Mouse (Mus musculus) cortical plate, adult 2 months (tissue): Measurements from ENCODE around the gene Igfbp6. TPM values are rescaled to one million over a fixed set of nuclear protein-coding genes. Genes with fewer than 3 reads are reported as not detected.

Experiments used
- H3K27ac ChIP-seq: fragments of 200-500 bp; 2 replicates; pipeline ENCODE4 v1.5.1; 2012; ENCODE audit warnings: low read length, control low read depth, inconsistent platforms; ENCODE audit not compliant: insufficient read depth
- H3K4me1 ChIP-seq: fragments of 200-500 bp; 2 replicates; pipeline ENCODE4 v1.6.1; 2011; ENCODE audit warnings: low read length; ENCODE audit not compliant: control insufficient read depth, insufficient read depth
- H3K4me3 ChIP-seq: fragments of 200-500 bp; 2 replicates; pipeline ENCODE4 v1.5.1; 2011; ENCODE audit warnings: mild to moderate bottlenecking, low read length, control low read depth; ENCODE audit not compliant: insufficient read depth
- CTCF ChIP-seq: fragments of 200-500 bp; IDR thresholded peaks from 2 replicates; pipeline ENCODE4 v1.5.1; 2011; ENCODE audit warnings: mild to moderate bottlenecking, control low read depth, low read length; ENCODE audit not compliant: insufficient read depth; ENCODE audit errors: extremely low read depth
- POLR2A ChIP-seq: fragments of 200-500 bp; IDR thresholded peaks from 2 replicates; pipeline ENCODE4 v1.6.1; 2011; ENCODE audit warnings: mild to moderate bottlenecking, low read length, control low read depth; ENCODE audit not compliant: insufficient read depth; ENCODE audit errors: extremely low read depth
- polyA plus RNA-seq: library from polyadenylated mRNA; depleted of rRNA; stranded (reverse); fragments of >200 nt; gene quantifications from 2 replicates; pipeline ENCODE4 v1.2.3, GENCODE M21; 2012

The Igfbp6 gene
- polyA plus RNA-seq, 1 experiment, result 69.5 TPM

GRCm38 (mm10) chr15:102169064-102169463, 24.9 kb downstream of the Igfbp6 start:
- H3K4me1 ChIP-seq, result no peaks in the 10 kb centered on the region
- no peak overlapping the region for H3K4me3 ChIP-seq
- H3K27ac ChIP-seq, result no peak overlapping the region
- TF ChIP-seq POLR2A (no peak), CTCF (no peak)

GRCm38 (mm10) chr15:102173581-102173980, 29.4 kb downstream of the Igfbp6 start:
- Histone ChIP-seq H3K27ac (no peak overlapping the region), H3K4me3 (no peak overlapping the region), H3K4me1 (no peaks in the 10 kb centered on the region)
- TF ChIP-seq CTCF, result no peak
- TF ChIP-seq POLR2A, result no peak

- H3K4me3 ChIP-seq, result no peak overlapping the region
- H3K4me1 ChIP-seq, result no peaks in the 10 kb centered on the region
- H3K27ac ChIP-seq, result no peak overlapping the region
- TF ChIP-seq CTCF (no peak), POLR2A (no peak)
Measured at GRCm38 (mm10) chr15:102175736-102176319, 31.7 kb downstream of the Igfbp6 start.

DNA sequence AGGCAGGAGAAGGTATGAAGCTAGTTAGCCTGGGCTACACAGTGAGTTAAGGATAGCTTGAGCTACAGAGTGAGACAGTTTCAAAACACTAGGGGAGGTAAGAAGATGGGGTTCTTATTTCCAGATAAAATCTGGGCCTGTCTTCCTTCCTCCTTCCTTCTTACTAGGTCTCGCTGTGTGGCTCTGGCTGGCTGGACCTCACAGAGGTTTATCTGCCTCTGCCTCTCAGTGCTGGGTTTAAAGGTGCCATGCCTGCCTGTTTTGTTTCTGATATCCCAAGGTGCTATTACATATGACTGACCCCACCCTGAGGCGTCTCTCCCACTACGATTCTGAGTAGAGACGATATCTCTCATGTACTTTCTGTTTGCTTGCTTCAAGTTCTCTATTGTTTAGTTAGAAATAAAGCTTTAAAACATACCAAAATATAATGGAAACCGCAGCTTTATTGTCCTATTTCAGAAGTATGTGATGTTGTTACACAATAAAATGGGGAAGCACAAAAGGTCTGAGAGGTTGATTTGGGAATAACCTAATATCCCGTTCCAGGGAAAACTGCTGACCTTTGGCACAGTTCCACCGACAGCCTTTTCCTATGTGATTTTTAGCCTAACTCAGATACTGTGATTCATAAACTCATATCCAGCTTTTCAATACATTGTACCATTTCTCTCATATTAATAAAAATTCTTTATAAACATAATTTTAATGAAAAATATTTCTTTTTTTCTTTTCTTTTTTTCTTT, 32.6 kb downstream of the Igfbp6 start:
- TF ChIP-seq CTCF (no peak), POLR2A (no peak)
- no peak overlapping the region for H3K27ac ChIP-seq
- no peak overlapping the region for H3K4me3 ChIP-seq
- H3K4me1 ChIP-seq, result no peaks in the 10 kb centered on the region

DNA sequence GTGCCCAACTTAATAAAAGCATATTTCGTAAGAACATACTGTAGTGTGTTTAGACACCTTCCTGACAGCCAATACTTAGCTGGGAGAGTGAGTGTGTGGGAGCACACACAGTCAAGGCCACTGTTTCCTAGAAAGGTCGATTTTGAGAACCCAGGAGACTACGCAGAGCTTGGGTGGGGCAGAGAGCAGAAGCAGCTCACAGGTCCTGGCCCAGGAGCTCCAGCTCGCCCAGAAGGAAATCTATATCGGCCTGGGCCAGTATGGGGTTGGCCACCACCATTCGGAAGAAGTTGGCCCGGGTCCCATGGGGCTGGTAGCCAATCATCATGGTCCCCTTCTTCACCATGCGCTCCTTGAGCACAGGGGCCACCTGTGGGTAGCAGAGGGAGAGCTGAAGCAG, 33.3 kb downstream of the Igfbp6 start:
- Histone ChIP-seq H3K4me3 (no peak overlapping the region), H3K4me1 (no peaks in the 10 kb centered on the region), H3K27ac (no peak overlapping the region)
- no peak for TF ChIP-seq CTCF
- TF ChIP-seq POLR2A, result no peak

DNA sequence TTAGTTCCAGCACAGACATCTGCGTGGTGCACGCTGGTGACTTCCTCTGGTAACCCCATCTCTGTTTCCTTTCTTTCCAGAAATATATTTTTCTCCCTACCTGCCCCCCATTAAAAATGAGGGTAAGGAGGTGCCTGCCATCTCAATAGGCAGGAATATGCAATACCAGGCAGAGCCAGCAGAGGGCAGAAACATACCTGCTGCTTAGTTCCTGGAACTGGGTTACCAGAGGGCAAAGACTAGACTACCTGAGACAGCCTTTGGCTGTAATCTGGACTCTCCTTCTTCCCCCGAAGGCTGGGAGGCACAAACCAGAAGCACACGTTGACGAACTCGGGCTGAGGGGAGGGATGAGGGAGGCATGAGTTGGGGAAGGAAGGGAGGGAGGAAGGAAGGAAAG, 34.1 kb downstream of the Igfbp6 start:
- TF ChIP-seq CTCF, result peak; percentile 87
- no peak for TF ChIP-seq POLR2A
- no peak overlapping the region for H3K4me3 ChIP-seq
- no peaks in the 10 kb centered on the region for H3K4me1 ChIP-seq
- H3K27ac ChIP-seq, result no peak overlapping the region

DNA sequence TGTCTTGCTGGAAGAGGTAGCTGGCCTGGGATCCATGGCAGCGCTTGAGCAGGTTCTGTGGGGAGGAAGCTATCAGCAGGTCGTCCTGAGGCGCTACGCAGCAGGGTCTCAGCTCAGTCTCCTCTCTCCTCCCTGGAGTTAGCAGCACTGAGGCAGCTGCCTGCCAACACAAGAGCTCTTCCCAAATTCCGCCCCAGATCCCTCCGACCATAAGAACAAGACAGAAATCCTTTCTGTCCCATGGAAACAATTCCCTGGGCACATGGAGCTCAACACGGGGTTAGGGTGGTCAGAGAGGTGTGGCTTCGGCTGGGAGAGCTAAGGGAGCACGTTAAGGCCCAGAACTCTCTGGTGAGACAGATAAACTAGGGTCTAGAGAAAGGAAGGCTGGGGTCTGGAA, 34.9 kb downstream of the Igfbp6 start:
- H3K4me3 ChIP-seq, result no peak overlapping the region
- no peak overlapping the region for H3K27ac ChIP-seq
- TF ChIP-seq CTCF (no peak), POLR2A (no peak)
- H3K4me1 ChIP-seq, result no peaks in the 10 kb centered on the region

DNA sequence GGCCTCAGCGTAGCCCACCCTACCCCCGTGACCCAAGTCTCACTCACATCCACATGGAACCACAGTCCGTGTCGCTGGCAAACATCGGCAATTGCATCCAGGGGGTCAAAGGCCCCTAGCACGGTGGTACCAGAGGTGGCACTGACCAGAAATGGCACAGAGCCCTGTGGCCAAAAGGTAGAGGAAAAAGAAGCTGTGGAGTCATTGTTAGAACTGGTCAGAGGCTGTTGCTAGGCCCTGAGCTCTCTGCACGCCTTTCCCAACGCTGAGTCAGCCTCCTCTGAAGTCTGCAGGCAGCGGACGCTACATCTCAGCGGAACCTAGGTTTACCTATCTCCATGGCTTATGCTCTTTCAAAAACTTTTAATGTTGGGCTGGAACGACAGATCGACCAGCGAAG, 35.8 kb downstream of the Igfbp6 start:
- TF ChIP-seq CTCF, result no peak
- no peak for TF ChIP-seq POLR2A
- Histone ChIP-seq H3K27ac (no peak overlapping the region), H3K4me3 (no peak overlapping the region), H3K4me1 (no peaks in the 10 kb centered on the region)

DNA sequence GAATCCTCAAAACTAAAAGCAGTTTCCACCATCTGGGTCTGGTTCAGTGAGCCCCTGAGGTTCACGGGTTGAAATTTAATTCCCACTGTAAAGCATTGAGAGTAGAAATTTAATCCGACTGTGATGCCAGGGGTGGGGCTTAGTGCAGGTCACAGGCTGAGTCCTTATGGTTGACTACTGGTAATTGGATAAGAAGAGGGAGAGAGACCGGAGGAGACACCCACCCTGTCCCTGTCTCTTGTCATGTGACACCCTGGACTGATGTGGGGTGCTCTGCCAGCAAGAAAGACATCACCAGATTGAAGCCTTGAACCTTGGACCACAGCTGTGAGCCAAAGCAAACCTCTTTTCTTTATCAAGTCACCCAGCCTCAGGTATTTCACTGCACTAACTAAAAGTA, 38.9 kb downstream of the Igfbp6 start:
- no peak for TF ChIP-seq CTCF
- TF ChIP-seq POLR2A, result no peak
- Histone ChIP-seq H3K4me3 (no peak overlapping the region), H3K4me1 (no peaks in the 10 kb centered on the region), H3K27ac (no peak overlapping the region)

DNA sequence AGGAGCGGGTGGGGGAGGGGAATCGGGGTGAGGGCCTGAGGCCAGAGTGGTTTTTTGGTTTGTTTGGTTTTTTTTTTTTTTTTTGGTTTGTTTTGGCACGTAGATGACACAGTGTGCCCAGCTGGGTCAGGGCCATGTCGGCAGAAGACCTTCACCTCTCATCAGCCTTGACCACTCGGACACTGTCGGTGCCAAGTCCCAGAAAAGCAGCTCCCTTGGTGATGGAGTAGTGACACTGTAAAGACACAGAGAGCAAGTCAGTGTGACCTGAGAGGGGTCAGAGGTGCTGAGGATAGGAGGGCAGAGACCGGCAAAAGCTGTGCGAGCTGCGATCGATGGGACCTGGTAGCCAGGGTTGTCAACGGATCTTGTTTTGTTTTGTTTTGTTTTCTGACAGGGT, 42.1 kb downstream of the Igfbp6 start:
- H3K27ac ChIP-seq, result no peak overlapping the region
- TF ChIP-seq POLR2A, result no peak
- no peak for TF ChIP-seq CTCF
- no peaks in the 10 kb centered on the region for H3K4me1 ChIP-seq
- H3K4me3 ChIP-seq, result no peak overlapping the region
